Mouse (Mus musculus) midbrain, embryonic 12.5 days (tissue): Measurements from ENCODE around the gene Hoxa6. TPM values are rescaled to one million over a fixed set of nuclear protein-coding genes. Genes with fewer than 3 reads are reported as not detected.

Experiments
- ATAC-seq: fragments of 200-750 bp; cut with Nextera tagmentation; 2 replicates; pipeline ENCODE4 v1.8.0; 2017; ENCODE audit warnings: low read depth, moderate TSS enrichment, moderate library complexity; ENCODE audit not compliant: low FRiP score
- H3K27ac ChIP-seq: fragments of 300-500 bp; sonication (generic); replicated peaks from 2 replicates; pipeline ENCODE4 v1.5.1; 2016; ENCODE audit warnings: mild to moderate bottlenecking
- H3K27me3 ChIP-seq: fragments of 300-500 bp; sonication (generic); 2 replicates; pipeline ENCODE4 v1.6.1; 2016; ENCODE audit warnings: mild to moderate bottlenecking
- H3K36me3 ChIP-seq: fragments of 300-500 bp; sonication (generic); 2 replicates; pipeline ENCODE4 v1.6.1; 2016
- H3K4me1 ChIP-seq: fragments of 300-500 bp; sonication (generic); 2 replicates; pipeline ENCODE4 v1.6.1; 2016
- H3K4me2 ChIP-seq: fragments of 300-500 bp; sonication (generic); replicated peaks from 2 replicates; pipeline ENCODE4 v1.6.1; 2016; ENCODE audit warnings: mild to moderate bottlenecking, moderate library complexity
- H3K4me3 ChIP-seq: fragments of 300-500 bp; sonication (generic); 2 replicates; pipeline ENCODE4 v1.5.1; 2016; ENCODE audit warnings: mild to moderate bottlenecking
- H3K9ac ChIP-seq: fragments of 300-500 bp; sonication (generic); replicated peaks from 2 replicates; pipeline ENCODE4 v1.6.1; 2016; ENCODE audit warnings: mild to moderate bottlenecking, moderate library complexity
- H3K9me3 ChIP-seq: fragments of 300-500 bp; sonication (generic); 2 replicates; pipeline ENCODE4 v1.6.1; 2016; ENCODE audit warnings: mild to moderate bottlenecking
- WGBS: fragments of 180-500 bp; shearing (Covaris S2); methylation state at CpG from one replicate; pipeline ENCODE4 v1.1.7; 2016; 5-methylcytosine and 5-hydroxymethylcytosine counted together
- polyA plus RNA-seq: library from polyadenylated mRNA; unstranded; fragments of >200 nt; fragmentation: Nextera tagmentation; extraction: Ambion mirVana; gene quantifications from 2 replicates; pipeline ENCODE4 v1.2.1, GENCODE M21; 2016

Gene Hoxa6
- polyA plus RNA-seq, 1 experiment from 2014 or later = not detected

- Histone ChIP-seq H3K36me3 (no peaks in the 10 kb centered on the region), H3K4me3 (peak overlapping the region; percentile 13), H3K27me3 (peaks cover 96% of the 10 kb centered on the region), H3K9ac (no peak overlapping the region), H3K9me3 (no peaks in the 10 kb centered on the region), H3K4me2 (no peak overlapping the region), H3K4me1 (peaks cover 10% of the 10 kb centered on the region), H3K27ac (no peak overlapping the region)
- ATAC-seq = no peak
- 1% methylated on average over 41 of the region's 41 CpGs for WGBS
These were observed 33.4 kb downstream of the Hoxa6 start for GRCm38 (mm10) chr6:52174968-52175751.

DNA sequence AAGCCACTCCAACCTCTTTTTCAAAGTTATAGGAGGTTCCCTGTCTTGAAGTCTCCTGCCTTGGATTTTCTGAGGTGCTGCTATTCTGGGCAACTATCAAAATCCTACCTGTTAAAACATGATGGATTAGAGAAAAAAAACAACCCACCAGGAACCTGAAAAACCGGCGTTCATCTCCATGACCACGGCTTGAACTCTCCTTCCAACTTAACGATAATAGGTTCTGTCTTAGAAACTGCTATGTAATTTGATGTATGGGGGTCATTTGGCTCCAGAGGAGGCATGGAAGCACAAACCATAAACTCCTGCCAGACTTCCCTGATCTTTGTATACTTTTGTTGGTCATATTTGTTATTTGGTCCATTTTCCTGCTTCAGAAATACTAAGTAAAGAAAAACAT lies 34.9 kb downstream of the Hoxa6 start:
- no peak for ATAC-seq
- no peaks in the 10 kb centered on the region for H3K36me3 ChIP-seq
- no peak overlapping the region for H3K9ac ChIP-seq
- H3K4me3 ChIP-seq = no peak overlapping the region
- peaks cover 10% of the 10 kb centered on the region for H3K4me1 ChIP-seq
- no peak overlapping the region for H3K27ac ChIP-seq
- H3K4me2 ChIP-seq = no peak overlapping the region
- H3K9me3 ChIP-seq = no peaks in the 10 kb centered on the region
- WGBS = 2% methylated on average over 4 of the region's 4 CpGs
- H3K27me3 ChIP-seq = peaks cover 93% of the 10 kb centered on the region

DNA sequence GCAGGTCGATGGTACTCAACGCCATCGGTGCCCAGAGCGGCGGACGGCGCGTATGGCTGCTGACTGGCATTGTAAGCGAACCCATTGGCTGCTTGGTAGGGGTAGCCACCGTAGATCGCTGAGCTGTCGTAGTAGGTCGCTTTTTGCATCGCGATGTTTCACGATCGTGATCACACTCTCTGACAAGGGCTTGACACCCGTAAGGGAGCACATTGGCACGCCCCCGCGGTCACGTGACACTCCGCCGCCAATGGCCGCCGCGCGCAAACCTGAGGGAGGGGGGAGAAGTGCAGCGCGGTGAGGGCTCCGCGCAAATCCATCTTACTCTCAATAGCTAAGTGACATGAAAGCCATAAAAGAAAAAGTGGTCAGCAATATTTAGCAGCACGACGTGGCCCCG lies 36.0 kb downstream of the Hoxa6 start:
- 1% methylated on average over 35 of the region's 35 CpGs for WGBS
- no peak for ATAC-seq

GRCm38 (mm10) chr6:52171938-52172337 lies 36.6 kb downstream of the Hoxa6 start:
- no peak overlapping the region for H3K27ac ChIP-seq

More for the DNA sequence above, 36.0 kb downstream of the Hoxa6 start:
- no peaks in the 10 kb centered on the region for H3K9me3 ChIP-seq
- H3K9ac ChIP-seq = no peak overlapping the region
- peaks cover 93% of the 10 kb centered on the region for H3K27me3 ChIP-seq
- peaks cover 10% of the 10 kb centered on the region for H3K4me1 ChIP-seq
- H3K27ac ChIP-seq = no peak overlapping the region
- H3K4me2 ChIP-seq = peak overlapping the region; percentile 27
- peak overlapping the region; percentile 15 for H3K4me3 ChIP-seq
- H3K36me3 ChIP-seq = no peaks in the 10 kb centered on the region

GRCm38 (mm10) chr6:52171331-52171730 lies 37.2 kb downstream of the Hoxa6 start:
- Histone ChIP-seq H3K4me2 (no peak overlapping the region), H3K27ac (no peak overlapping the region), H3K4me1 (peaks cover 10% of the 10 kb centered on the region), H3K36me3 (no peaks in the 10 kb centered on the region), H3K4me3 (no peak overlapping the region), H3K9ac (no peak overlapping the region), H3K27me3 (peaks cover 93% of the 10 kb centered on the region), H3K9me3 (no peaks in the 10 kb centered on the region)
- 1% methylated on average over 4 of the region's 4 CpGs for WGBS
- ATAC-seq = no peak

More at GRCm38 (mm10) chr6:52171938-52172337, 36.6 kb downstream of the Hoxa6 start:
- Histone ChIP-seq H3K4me1 (peaks cover 10% of the 10 kb centered on the region), H3K4me3 (no peak overlapping the region; the same call in 1 of the 2 replicates), H3K4me2 (no peak overlapping the region), H3K27me3 (peaks cover 93% of the 10 kb centered on the region), H3K36me3 (no peaks in the 10 kb centered on the region), H3K9ac (no peak overlapping the region), H3K9me3 (no peaks in the 10 kb centered on the region)
- ATAC-seq = no peak
- WGBS = 2% methylated on average over 5 of the region's 7 CpGs

DNA sequence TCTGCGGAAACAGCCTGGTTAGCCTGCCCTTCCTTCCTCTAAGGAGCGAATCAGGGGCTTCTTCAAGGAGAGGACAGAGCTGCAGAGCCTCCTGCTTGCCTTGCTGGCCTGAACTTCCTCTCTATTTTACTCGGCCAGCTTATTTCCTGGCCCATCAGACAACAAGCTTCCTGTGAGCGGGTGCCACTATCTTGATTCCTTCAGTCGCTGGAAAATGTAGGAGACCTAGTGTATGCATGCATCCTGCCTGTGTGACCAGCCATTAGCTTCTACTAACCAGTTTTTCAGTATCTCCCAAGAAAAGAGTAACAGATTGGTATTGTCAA lies 37.7 kb downstream of the Hoxa6 start:
- H3K4me1 ChIP-seq = peaks cover 10% of the 10 kb centered on the region

GRCm38 (mm10) chr6:52170166-52170897 lies 38.2 kb downstream of the Hoxa6 start:
- ATAC-seq = no peak
- Histone ChIP-seq H3K4me3 (no peak overlapping the region), H3K4me1 (peaks cover 10% of the 10 kb centered on the region), H3K36me3 (no peaks in the 10 kb centered on the region), H3K9me3 (no peaks in the 10 kb centered on the region), H3K27me3 (peaks cover 93% of the 10 kb centered on the region), H3K9ac (no peak overlapping the region), H3K27ac (no peak overlapping the region), H3K4me2 (no peak overlapping the region)
- 1% methylated on average over 40 of the region's 40 CpGs for WGBS

More for the DNA sequence above, 37.7 kb downstream of the Hoxa6 start:
- H3K9ac ChIP-seq = no peak overlapping the region
- no peak overlapping the region for H3K27ac ChIP-seq
- H3K36me3 ChIP-seq = no peaks in the 10 kb centered on the region
- WGBS = 2% methylated on average over 5 of the region's 5 CpGs
- no peaks in the 10 kb centered on the region for H3K9me3 ChIP-seq
- no peak for ATAC-seq
- no peak overlapping the region for H3K4me2 ChIP-seq
- H3K27me3 ChIP-seq = peaks cover 93% of the 10 kb centered on the region
- no peak overlapping the region for H3K4me3 ChIP-seq

DNA sequence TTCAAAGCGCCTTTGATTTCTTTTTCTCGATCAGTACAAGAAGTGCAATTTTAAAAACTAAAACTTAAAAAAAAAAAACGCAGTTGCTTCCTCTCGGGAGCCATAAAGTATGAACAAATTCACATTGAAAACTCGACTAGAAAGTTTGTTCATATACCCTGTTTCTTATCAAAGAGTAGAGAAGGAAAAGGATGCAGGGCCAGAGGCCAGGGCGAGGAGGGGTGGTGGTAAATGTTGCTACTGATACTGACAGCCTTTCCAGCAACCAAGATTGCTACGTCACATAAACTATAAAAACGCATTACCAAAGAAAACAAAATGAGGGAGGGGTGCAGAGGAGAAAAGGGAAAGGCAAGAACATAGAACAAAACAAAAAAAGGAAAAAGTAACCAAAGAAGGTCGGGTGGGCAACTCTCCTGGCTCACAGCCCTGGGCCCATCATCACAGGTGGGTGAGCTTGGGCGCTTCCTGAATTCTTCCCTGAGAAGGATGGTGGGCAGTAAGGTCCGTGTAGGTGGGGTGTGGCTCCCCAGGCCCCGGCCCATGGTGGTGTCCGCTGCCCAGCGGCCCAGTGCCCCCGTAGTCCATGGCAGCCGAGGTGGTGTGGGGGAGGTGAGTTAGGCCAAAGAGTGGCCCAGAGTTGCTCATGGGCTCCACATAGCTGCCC lies 38.9 kb downstream of the Hoxa6 start:
- ATAC-seq = no peak
- H3K9me3 ChIP-seq = no peaks in the 10 kb centered on the region
- no peak overlapping the region for H3K4me3 ChIP-seq
- no peaks in the 10 kb centered on the region for H3K36me3 ChIP-seq
- peaks cover 93% of the 10 kb centered on the region for H3K27me3 ChIP-seq
- no peak overlapping the region for H3K27ac ChIP-seq
- H3K4me2 ChIP-seq = no peak overlapping the region
- no peak overlapping the region for H3K9ac ChIP-seq
- H3K4me1 ChIP-seq = peaks cover 10% of the 10 kb centered on the region
- WGBS = 2% methylated on average over 16 of the region's 16 CpGs

- peaks cover 10% of the 10 kb centered on the region for H3K4me1 ChIP-seq
- H3K9ac ChIP-seq = no peak overlapping the region
- 1% methylated on average over 42 of the region's 42 CpGs for WGBS
- H3K27me3 ChIP-seq = peaks cover 97% of the 10 kb centered on the region
- no peak overlapping the region for H3K4me2 ChIP-seq
- ATAC-seq = no peak
- H3K36me3 ChIP-seq = no peaks in the 10 kb centered on the region
- no peak overlapping the region for H3K27ac ChIP-seq
- no peaks in the 10 kb centered on the region for H3K9me3 ChIP-seq
- no peak overlapping the region for H3K4me3 ChIP-seq
These were observed 40.1 kb downstream of the Hoxa6 start for GRCm38 (mm10) chr6:52168191-52169055.

- H3K4me2 ChIP-seq = no peak overlapping the region
- H3K4me1 ChIP-seq = peaks cover 8% of the 10 kb centered on the region
These were observed 40.8 kb downstream of the Hoxa6 start for GRCm38 (mm10) chr6:52167736-52168161.

GRCm38 (mm10) chr6:52167176-52167575 lies 41.3 kb downstream of the Hoxa6 start:
- WGBS = 3% methylated on average over 1 of the region's 1 CpGs
- H3K27ac ChIP-seq = no peak overlapping the region
- H3K9me3 ChIP-seq = no peaks in the 10 kb centered on the region
- no peak overlapping the region for H3K9ac ChIP-seq
- H3K4me2 ChIP-seq = no peak overlapping the region
- peaks cover 2% of the 10 kb centered on the region; the same call in 1 of the 2 replicates for H3K4me1 ChIP-seq
- H3K4me3 ChIP-seq = no peak overlapping the region
- H3K27me3 ChIP-seq = peaks cover 95% of the 10 kb centered on the region
- ATAC-seq = no peak
- H3K36me3 ChIP-seq = no peaks in the 10 kb centered on the region

More at GRCm38 (mm10) chr6:52167736-52168161, 40.8 kb downstream of the Hoxa6 start:
- H3K4me3 ChIP-seq = no peak overlapping the region
- H3K27ac ChIP-seq = no peak overlapping the region
- ATAC-seq = no peak
- H3K36me3 ChIP-seq = no peaks in the 10 kb centered on the region
- peaks cover 97% of the 10 kb centered on the region for H3K27me3 ChIP-seq
- 1% methylated on average over 14 of the region's 14 CpGs for WGBS
- no peaks in the 10 kb centered on the region for H3K9me3 ChIP-seq
- H3K9ac ChIP-seq = no peak overlapping the region
